22 mouse cellular contexts compared by ENCODE assay signal in the genomic region with DNA sequence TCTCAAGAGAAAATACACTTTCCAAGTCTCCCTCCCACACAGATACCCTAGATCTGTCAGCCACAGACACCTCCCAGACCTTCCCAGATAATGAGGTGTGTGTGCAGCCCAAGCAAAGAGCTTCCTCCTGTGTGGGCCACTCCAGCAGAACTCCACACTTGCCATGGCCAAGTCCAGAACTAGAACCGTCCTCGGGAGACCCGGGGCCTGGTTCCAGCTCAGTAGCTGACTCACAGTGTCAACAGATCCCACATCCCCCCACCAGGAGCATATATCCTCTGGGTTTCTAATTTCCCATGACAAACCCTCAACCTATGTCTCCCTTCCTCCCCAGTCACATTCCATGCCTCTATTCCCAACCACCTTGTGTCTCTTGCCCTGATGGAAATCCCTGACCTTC. TPM values are rescaled to one million over a fixed set of nuclear protein-coding genes. Genes with fewer than 3 reads are reported as not detected.
DNase-seq lines count a peak whose midpoint lies in the region; ATAC-seq lines count a peak whose summit lies in the region.
"Had no signal": no experiment of that assay in that cellular context is flagged by ENCODE, and none has a peak within 500 bp of the region (broad histone marks: within the 10 kb centered on the region; RNA-seq: fewer than 3 reads in every experiment).

No protein-coding gene starts in this region.

- DNase-seq in heart, adult 11 months: peak; percentile 92
- DNase-seq in heart, postnatal 25 days (ENCODE audit: low spot score): no peak
- peak; percentile 33 for DNase-seq in layer of hippocampus, adult 11-12 months (ENCODE audit: low spot score)
- DNase-seq in layer of hippocampus, postnatal 36 days: no peak
- DNase-seq in midbrain, embryonic 11.5 days (ENCODE audit: low spot score, missing footprints): no peak
- DNase-seq in layer of hippocampus, postnatal 10 days (ENCODE audit: low spot score in 2 of 2): peak; percentile 18 to 26
- no peak for DNase-seq in Muller cell, postnatal 12 days (ENCODE audit: inconsistent ontology term)
- DNase-seq: adrenal gland, postnatal 36 days; cerebellum, adult 9-10 months; gastrocnemius, postnatal 10 days; heart, postnatal 36 days; liver, embryonic 13.5 days; right cerebral cortex, adult 18-20 months; thymus, adult 2 months had no signal

- H3K27ac ChIP-seq in midbrain, embryonic 15.5 days: no peak overlapping the region
- H3K27ac ChIP-seq in midbrain, embryonic 11.5 days (ENCODE audit: low read depth, low read length): no peak overlapping the region
- H3K27ac ChIP-seq: embryonic facial prominence, embryonic 13.5 days; kidney, embryonic 15.5 days; limb, embryonic 12.5 days; liver, embryonic 13.5 days had no signal

- no peaks in the 10 kb centered on the region for H3K36me3 ChIP-seq in midbrain, embryonic 15.5 days (replicated peaks)
- no peaks in the 10 kb centered on the region for H3K36me3 ChIP-seq in midbrain, embryonic 11.5 days (ENCODE audit: control insufficient read depth, insufficient read depth, low read length)
- H3K36me3 ChIP-seq: embryonic facial prominence, embryonic 13.5 days; heart, embryonic 12.5 days; kidney, embryonic 15.5 days; limb, embryonic 12.5 days; liver, embryonic 13.5 days had no signal

- H3K27me3 ChIP-seq in midbrain, embryonic 15.5 days (replicated peaks): 0 out of 2 replicates have a peak, but pooled peaks cover 5% of the 10 kb centered on the region
- no peaks in the 10 kb centered on the region; the same call in 1 of the 2 replicates for H3K27me3 ChIP-seq in midbrain, embryonic 11.5 days (ENCODE audit: control insufficient read depth, insufficient read depth, low read length)

- no peak overlapping the region for H3K4me3 ChIP-seq in midbrain, embryonic 15.5 days
- H3K4me3 ChIP-seq in midbrain, embryonic 11.5 days (ENCODE audit: low read depth, low read length): no peak overlapping the region
- H3K4me3 ChIP-seq: embryonic facial prominence, embryonic 13.5 days; heart, embryonic 12.5 days; kidney, embryonic 15.5 days; limb, embryonic 12.5 days; liver, embryonic 13.5 days had no signal

- WGBS in midbrain, embryonic 15.5 days: 86% methylated on average over 3 of the region's 3 CpGs
- 92% methylated on average over 3 of the region's 3 CpGs for WGBS in midbrain, embryonic 11.5 days

- peak overlapping the region; percentile 10; the same call in 1 of the 2 replicates for H3K4me2 ChIP-seq in midbrain, embryonic 15.5 days
- H3K4me2 ChIP-seq in midbrain, embryonic 11.5 days: no peak overlapping the region
- H3K4me2 ChIP-seq: heart, embryonic 12.5 days; limb, embryonic 12.5 days; liver, embryonic 13.5 days had no signal

- H3K9ac ChIP-seq in midbrain, embryonic 15.5 days: no peak overlapping the region
- no peak overlapping the region for H3K9ac ChIP-seq in midbrain, embryonic 11.5 days (ENCODE audit: low read length)
- H3K9ac ChIP-seq: embryonic facial prominence, embryonic 13.5 days; heart, embryonic 12.5 days; kidney, embryonic 15.5 days; liver, embryonic 13.5 days had no signal

- H3K4me1 ChIP-seq in midbrain, embryonic 15.5 days: peaks cover 20% of the 10 kb centered on the region
- H3K4me1 ChIP-seq in midbrain, embryonic 11.5 days (ENCODE audit: control insufficient read depth, insufficient read depth, low read length): peaks cover 3% of the 10 kb centered on the region

- intact Hi-C loops in heart, postnatal 25 days (cut with DNase I): no loop called here

- no peaks in the 10 kb centered on the region for H3K9me3 ChIP-seq in midbrain, embryonic 15.5 days
- H3K9me3 ChIP-seq in midbrain, embryonic 11.5 days (ENCODE audit: control insufficient read depth, low read length): no peaks in the 10 kb centered on the region
- H3K9me3 ChIP-seq: embryonic facial prominence, embryonic 13.5 days; heart, embryonic 12.5 days; kidney, embryonic 15.5 days; limb, embryonic 12.5 days; liver, embryonic 13.5 days had no signal

- ATAC-seq in midbrain, embryonic 15.5 days (replicated peaks): no peak
- ATAC-seq in midbrain, embryonic 11.5 days (ENCODE audit: low FRiP score): no peak
- ATAC-seq: intestine, embryonic 16.5 days; lung, postnatal 0 days; Patski had no signal

RNA-seq across cellular contexts. Expression of gene Dagla, which starts 1.8 kb away (rescaled TPM):
- total RNA-seq in heart, postnatal 25 days (2021): 1 to 10 TPM; 3.2 to 3.3 TPM
- total RNA-seq in layer of hippocampus, postnatal 36 days (2021): 100 to 1,000 TPM; 122 to 123 TPM
- 12.7 and 13.4 TPM in 2 replicates for polyA plus RNA-seq in midbrain, embryonic 15.5 days (2015; fragmentation: Nextera tagmentation; extraction: Ambion mirVana)
- polyA plus RNA-seq in midbrain, embryonic 11.5 days (2014; fragmentation: Nextera tagmentation; extraction: Ambion mirVana): 1.2 and 1.3 TPM in 2 replicates
- total RNA-seq in layer of hippocampus, postnatal 10 days (2021): 100 to 1,000 TPM; 102 TPM

Comparison
In these comparisons a context has a peak if more than half of its experiments do, and no peak if none do; other contexts are left out.
1. DNase-seq: peak in heart, adult 11 months (single experiment), layer of hippocampus, adult 11-12 months (single experiment) and layer of hippocampus, postnatal 10 days (2 of 2); none in heart, postnatal 25 days (single experiment), layer of hippocampus, postnatal 36 days (0 of 2), midbrain, embryonic 11.5 days (single experiment) and Muller cell, postnatal 12 days (single experiment).
2. RNA of gene Dagla, which starts 1.8 kb away (total RNA-seq): 122 to 123 TPM in layer of hippocampus, postnatal 36 days and 102 TPM in layer of hippocampus, postnatal 10 days; 3.2 to 3.3 TPM in heart, postnatal 25 days; every median in the first group is over 10 times any median in the second.